Comparison of ENCODE assay signal across 22 mouse cellular contexts in genomic region chr10:99418497-99418896, GRCm38 (mm10).
A peak's percentile ranks its signal among the peaks of the same experiment; 100 is the strongest.
DNase-seq lines count a peak whose midpoint lies in the region; ATAC-seq and TF ChIP-seq lines count a peak whose summit lies in the region.
"Had no signal": no experiment of that assay in that cellular context is flagged by ENCODE, and none has a peak within 500 bp of the region (broad histone marks: within the 10 kb centered on the region; RNA-seq: fewer than 3 reads in every experiment).

No protein-coding gene starts in this region.

- no peaks in the 10 kb centered on the region for H3K27me3 ChIP-seq in hindbrain, embryonic 10.5 days (ENCODE audit: insufficient read depth, poor library complexity, severe bottlenecking)
- H3K27me3 ChIP-seq in hindbrain, embryonic 13.5 days: no peaks in the 10 kb centered on the region
- no peaks in the 10 kb centered on the region for H3K27me3 ChIP-seq in midbrain, embryonic 13.5 days
- no peaks in the 10 kb centered on the region for H3K27me3 ChIP-seq in midbrain, postnatal 0 days (ENCODE audit: insufficient read depth, low read length)
- H3K27me3 ChIP-seq: embryonic facial prominence, embryonic 12.5 days had no signal

- TF ChIP-seq CTCF in midbrain, postnatal 0 days (IDR thresholded peaks at IDR 0.05): no peak
- no peak for TF ChIP-seq CTCF in brain, embryonic 14.5 days (IDR thresholded peaks at IDR 0.05; ENCODE audit: borderline replicate concordance, extremely low read depth, insufficient read depth, insufficient read length)

- TF ChIP-seq POLR2A in brain, embryonic 14.5 days (IDR thresholded peaks at IDR 0.05; ENCODE audit: borderline replicate concordance, extremely low read depth, insufficient read depth, insufficient read length, poor library complexity, severe bottlenecking): no peak

- H3K4me1 ChIP-seq in hindbrain, embryonic 10.5 days (replicated peaks): peaks cover 22% of the 10 kb centered on the region
- H3K4me1 ChIP-seq in hindbrain, embryonic 13.5 days (replicated peaks): no peaks in the 10 kb centered on the region; the same call in 1 of the 2 replicates
- peaks cover 7% of the 10 kb centered on the region; the same call in 1 of the 2 replicates for H3K4me1 ChIP-seq in midbrain, embryonic 13.5 days (replicated peaks)
- H3K4me1 ChIP-seq in midbrain, postnatal 0 days (ENCODE audit: insufficient read depth, low read length): no peaks in the 10 kb centered on the region
- H3K4me1 ChIP-seq: heart, embryonic 10.5 days had no signal

- DNase-seq in hindbrain, embryonic 10.5 days (ENCODE audit: low spot score): no peak
- no peak for DNase-seq in midbrain, postnatal 0 days (ENCODE audit: low spot score)
- DNase-seq in brain, embryonic 14.5 days (ENCODE audit: low read depth): peak; percentile 59
- no peak for DNase-seq in frontal cortex, postnatal 36 days (ENCODE audit: low spot score in 2 of 2)
- DNase-seq in ovary, postnatal 14 days (ENCODE audit: low spot score): no peak
- DNase-seq: adrenal gland, adult 2 months; adrenal gland, postnatal 25 days; cerebellum, adult 8-10 months; cerebellum, postnatal 14 days; embryo, embryonic 11 days; gastrocnemius, postnatal 10 days; heart, adult 18-20 months; heart, postnatal 10 days; heart, postnatal 4 days; kidney, adult 8-10 months had no signal

- H3K9me3 ChIP-seq in hindbrain, embryonic 10.5 days: no peaks in the 10 kb centered on the region
- H3K9me3 ChIP-seq in hindbrain, embryonic 13.5 days: no peaks in the 10 kb centered on the region
- no peaks in the 10 kb centered on the region for H3K9me3 ChIP-seq in midbrain, embryonic 13.5 days
- H3K9me3 ChIP-seq in midbrain, postnatal 0 days (ENCODE audit: low read length): no peaks in the 10 kb centered on the region
- H3K9me3 ChIP-seq: embryonic facial prominence, embryonic 12.5 days; heart, embryonic 10.5 days had no signal

- H3K9ac ChIP-seq in hindbrain, embryonic 13.5 days: no peak overlapping the region
- H3K9ac ChIP-seq in midbrain, embryonic 13.5 days (replicated peaks): no peak overlapping the region
- H3K9ac ChIP-seq in midbrain, postnatal 0 days (replicated peaks; ENCODE audit: low read length, poor library complexity, severe bottlenecking): no peak overlapping the region
- H3K9ac ChIP-seq: embryonic facial prominence, embryonic 12.5 days had no signal

- 0 out of 2 replicates have a peak overlapping the region, but pooled peaks have one; percentile 12 for H3K27ac ChIP-seq in hindbrain, embryonic 10.5 days
- no peak overlapping the region for H3K27ac ChIP-seq in hindbrain, embryonic 13.5 days
- H3K27ac ChIP-seq in midbrain, embryonic 13.5 days: no peak overlapping the region
- no peak overlapping the region for H3K27ac ChIP-seq in midbrain, postnatal 0 days (ENCODE audit: low read depth, low read length)
- H3K27ac ChIP-seq: embryonic facial prominence, embryonic 12.5 days; heart, embryonic 10.5 days had no signal

- H3K4me2 ChIP-seq in hindbrain, embryonic 13.5 days: no peak overlapping the region
- H3K4me2 ChIP-seq in midbrain, embryonic 13.5 days (replicated peaks): no peak overlapping the region
- no peak overlapping the region for H3K4me2 ChIP-seq in midbrain, postnatal 0 days (ENCODE audit: low read depth, low read length, poor library complexity, severe bottlenecking)
- H3K4me2 ChIP-seq: embryonic facial prominence, embryonic 12.5 days had no signal

- no peaks in the 10 kb centered on the region for H3K36me3 ChIP-seq in hindbrain, embryonic 10.5 days
- H3K36me3 ChIP-seq in hindbrain, embryonic 13.5 days: no peaks in the 10 kb centered on the region
- H3K36me3 ChIP-seq in midbrain, embryonic 13.5 days: no peaks in the 10 kb centered on the region
- H3K36me3 ChIP-seq in midbrain, postnatal 0 days (ENCODE audit: insufficient read depth, low read length): no peaks in the 10 kb centered on the region
- H3K36me3 ChIP-seq: embryonic facial prominence, embryonic 12.5 days; heart, embryonic 10.5 days had no signal

- H3K4me3 ChIP-seq in hindbrain, embryonic 10.5 days: no peak overlapping the region
- H3K4me3 ChIP-seq in hindbrain, embryonic 13.5 days: no peak overlapping the region
- H3K4me3 ChIP-seq in midbrain, embryonic 13.5 days (replicated peaks): no peak overlapping the region
- H3K4me3 ChIP-seq in midbrain, postnatal 0 days (ENCODE audit: low read depth, low read length): no peak overlapping the region
- H3K4me3 ChIP-seq: embryonic facial prominence, embryonic 12.5 days; heart, embryonic 10.5 days had no signal

- ATAC-seq in hindbrain, embryonic 13.5 days (ENCODE audit: low FRiP score): no peak
- ATAC-seq in midbrain, embryonic 13.5 days: 0 out of 2 replicates have a peak, but pooled peaks have one; percentile 58
- no peak for ATAC-seq in midbrain, postnatal 0 days (ENCODE audit: low FRiP score)
- ATAC-seq: hindbrain, embryonic 16.5 days; inflammation-experienced regulatory T-cells, adult 6 months; intestine, postnatal 0 days had no signal
